Mouse (Mus musculus): Measurements from ENCODE around the gene Sh3bgrl3. TPM values are rescaled to one million over a fixed set of nuclear protein-coding genes. Genes with fewer than 3 reads are reported as not detected.

The Sh3bgrl3 gene
- polyA plus RNA-seq, 1 experiment from 2014 or later, result 190 TPM

GRCm38 (mm10) chr4:134094004-134094564 is 34.5 kb downstream of the Sh3bgrl3 start:
- 81% methylated on average over 7 of the region's 7 CpGs for WGBS
- no peaks in the 10 kb centered on the region for H3K36me3 ChIP-seq
- peaks cover 6% of the 10 kb centered on the region; the same call in 1 of the 2 replicates for H3K4me1 ChIP-seq (replicated peaks)
- no peaks in the 10 kb centered on the region for H3K27me3 ChIP-seq (replicated peaks)
- H3K27ac ChIP-seq (ENCODE audit: poor library complexity, severe bottlenecking), result no peak overlapping the region
- H3K4me2 ChIP-seq, result no peak overlapping the region
- no peak overlapping the region for H3K9ac ChIP-seq
- H3K4me3 ChIP-seq, result no peak overlapping the region
- H3K9me3 ChIP-seq (replicated peaks), result no peaks in the 10 kb centered on the region
- no peak for ATAC-seq (ENCODE audit: insufficient number of reproducible peaks, low FRiP score)

- H3K9ac ChIP-seq, result no peak overlapping the region; the same call in 1 of the 2 replicates
Observed at GRCm38 (mm10) chr4:134092382-134093288, 36.0 kb downstream of the Sh3bgrl3 start.

GRCm38 (mm10) chr4:134091225-134091529 is 37.4 kb downstream of the Sh3bgrl3 start:
- WGBS, result 84% methylated on average over 6 of the region's 6 CpGs
- no peak for ATAC-seq (ENCODE audit: insufficient number of reproducible peaks, low FRiP score)
- no peak overlapping the region for H3K9ac ChIP-seq

More at GRCm38 (mm10) chr4:134092382-134093288, 36.0 kb downstream of the Sh3bgrl3 start:
- Histone ChIP-seq H3K36me3 (no peaks in the 10 kb centered on the region), H3K27ac (ENCODE audit: poor library complexity, severe bottlenecking) (no peak overlapping the region), H3K4me1 (replicated peaks) (no peaks in the 10 kb centered on the region), H3K4me2 (no peak overlapping the region), H3K9me3 (replicated peaks) (no peaks in the 10 kb centered on the region), H3K27me3 (replicated peaks) (no peaks in the 10 kb centered on the region), H3K4me3 (no peak overlapping the region)
- no peak for ATAC-seq (ENCODE audit: insufficient number of reproducible peaks, low FRiP score)
- 71% methylated on average over 6 of the region's 6 CpGs for WGBS

DNA sequence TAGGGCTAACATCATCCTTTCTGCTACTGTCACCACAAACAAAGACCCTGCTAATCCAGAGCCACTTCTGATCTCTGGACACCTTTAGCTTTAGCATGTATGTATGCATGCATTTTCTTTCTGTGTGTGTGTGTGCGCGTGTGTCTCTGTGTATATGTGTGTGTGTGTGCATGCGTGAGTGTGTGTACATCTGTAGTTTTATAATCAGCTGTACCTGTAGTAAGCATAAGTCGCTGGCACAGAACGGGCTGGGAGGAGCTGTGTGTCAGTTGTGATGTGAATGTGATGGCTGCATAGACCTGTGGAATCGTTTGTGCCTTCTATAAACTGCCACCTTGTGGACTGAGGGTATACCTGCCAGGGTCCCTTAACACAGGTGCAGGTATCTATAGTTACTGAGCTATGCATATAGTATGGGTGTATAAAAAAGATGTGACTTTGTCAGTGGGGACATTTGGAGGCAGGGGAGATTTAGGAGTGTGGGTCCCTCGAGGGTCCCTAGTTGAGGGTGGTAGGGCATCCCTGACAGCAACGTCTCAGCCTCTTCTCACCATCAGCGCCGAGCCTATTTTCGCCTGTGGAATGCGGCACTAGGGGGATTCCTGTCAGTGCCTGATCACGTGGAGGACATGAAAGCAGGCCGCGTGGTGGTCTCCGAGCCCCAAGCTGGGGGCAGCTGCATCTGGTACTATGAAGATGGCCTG is 37.9 kb downstream of the Sh3bgrl3 start:
- no peak for ATAC-seq (ENCODE audit: insufficient number of reproducible peaks, low FRiP score)
- WGBS, result 56% methylated on average over 16 of the region's 16 CpGs
- H3K4me2 ChIP-seq, result no peak overlapping the region
- no peaks in the 10 kb centered on the region for H3K4me1 ChIP-seq (replicated peaks)
- H3K9ac ChIP-seq, result no peak overlapping the region
- no peaks in the 10 kb centered on the region for H3K36me3 ChIP-seq
- H3K27ac ChIP-seq (ENCODE audit: poor library complexity, severe bottlenecking), result no peak overlapping the region
- H3K9me3 ChIP-seq (replicated peaks), result no peaks in the 10 kb centered on the region
- H3K4me3 ChIP-seq, result no peak overlapping the region
- H3K27me3 ChIP-seq (replicated peaks), result no peaks in the 10 kb centered on the region

More at GRCm38 (mm10) chr4:134091225-134091529, 37.4 kb downstream of the Sh3bgrl3 start:
- Histone ChIP-seq H3K9me3 (replicated peaks) (no peaks in the 10 kb centered on the region), H3K4me3 (no peak overlapping the region), H3K36me3 (no peaks in the 10 kb centered on the region), H3K27me3 (replicated peaks) (no peaks in the 10 kb centered on the region), H3K27ac (ENCODE audit: poor library complexity, severe bottlenecking) (no peak overlapping the region), H3K4me1 (replicated peaks) (no peaks in the 10 kb centered on the region), H3K4me2 (no peak overlapping the region)

GRCm38 (mm10) chr4:134089029-134089428 is 39.6 kb downstream of the Sh3bgrl3 start:
- Histone ChIP-seq H3K27ac (ENCODE audit: poor library complexity, severe bottlenecking) (no peak overlapping the region), H3K9ac (no peak overlapping the region), H3K27me3 (replicated peaks) (no peaks in the 10 kb centered on the region), H3K36me3 (no peaks in the 10 kb centered on the region), H3K4me2 (no peak overlapping the region), H3K9me3 (replicated peaks) (0 out of 2 replicates have a peak, but pooled peaks cover 2% of the 10 kb centered on the region), H3K4me3 (no peak overlapping the region), H3K4me1 (replicated peaks) (no peaks in the 10 kb centered on the region)
- WGBS, result 75% methylated on average over 9 of the region's 9 CpGs
- no peak for ATAC-seq (ENCODE audit: insufficient number of reproducible peaks, low FRiP score)

GRCm38 (mm10) chr4:134087412-134087811 is 41.2 kb downstream of the Sh3bgrl3 start:
- Histone ChIP-seq H3K27ac (ENCODE audit: poor library complexity, severe bottlenecking) (no peak overlapping the region), H3K4me2 (no peak overlapping the region), H3K36me3 (no peaks in the 10 kb centered on the region), H3K9me3 (replicated peaks) (0 out of 2 replicates have a peak, but pooled peaks cover 2% of the 10 kb centered on the region), H3K9ac (no peak overlapping the region), H3K4me1 (replicated peaks) (peaks cover 1% of the 10 kb centered on the region; the same call in 1 of the 2 replicates), H3K27me3 (replicated peaks) (0 out of 2 replicates have a peak, but pooled peaks cover 9% of the 10 kb centered on the region), H3K4me3 (no peak overlapping the region)
- WGBS, result 33% methylated on average over 7 of the region's 7 CpGs
- ATAC-seq (ENCODE audit: insufficient number of reproducible peaks, low FRiP score), result peak; percentile 55; the same call in 1 of the 2 replicates

DNA sequence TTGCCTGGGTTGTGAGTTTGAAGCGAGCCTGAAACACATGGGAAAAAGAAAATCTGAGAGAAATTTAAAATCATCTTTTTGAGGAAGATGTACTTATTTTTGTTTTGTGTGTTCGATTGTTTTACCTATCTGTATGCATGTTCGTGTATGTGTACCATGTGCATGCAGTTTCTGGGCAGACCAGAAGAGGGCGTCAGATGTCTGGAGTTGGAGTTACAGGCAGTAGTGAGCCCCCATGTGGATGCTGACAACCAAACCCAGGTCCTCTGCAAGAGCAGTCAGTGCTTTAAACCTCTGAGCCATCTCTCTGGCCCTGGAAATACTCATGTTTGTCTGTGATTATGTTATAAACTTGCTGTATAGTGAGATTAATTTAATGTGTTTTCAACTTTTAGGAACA is 43.6 kb downstream of the Sh3bgrl3 start:
- H3K27ac ChIP-seq (ENCODE audit: poor library complexity, severe bottlenecking), result no peak overlapping the region
- no peak for ATAC-seq (ENCODE audit: insufficient number of reproducible peaks, low FRiP score)
- 83% methylated on average over 4 of the region's 4 CpGs for WGBS
- H3K9ac ChIP-seq, result no peak overlapping the region
- no peaks in the 10 kb centered on the region for H3K36me3 ChIP-seq
- peaks cover 12% of the 10 kb centered on the region for H3K4me1 ChIP-seq (replicated peaks)
- no peak overlapping the region for H3K4me2 ChIP-seq
- H3K4me3 ChIP-seq, result no peak overlapping the region
- H3K9me3 ChIP-seq (replicated peaks), result 0 out of 2 replicates have a peak, but pooled peaks cover 2% of the 10 kb centered on the region
- peaks cover 31% of the 10 kb centered on the region for H3K27me3 ChIP-seq (replicated peaks)

DNA sequence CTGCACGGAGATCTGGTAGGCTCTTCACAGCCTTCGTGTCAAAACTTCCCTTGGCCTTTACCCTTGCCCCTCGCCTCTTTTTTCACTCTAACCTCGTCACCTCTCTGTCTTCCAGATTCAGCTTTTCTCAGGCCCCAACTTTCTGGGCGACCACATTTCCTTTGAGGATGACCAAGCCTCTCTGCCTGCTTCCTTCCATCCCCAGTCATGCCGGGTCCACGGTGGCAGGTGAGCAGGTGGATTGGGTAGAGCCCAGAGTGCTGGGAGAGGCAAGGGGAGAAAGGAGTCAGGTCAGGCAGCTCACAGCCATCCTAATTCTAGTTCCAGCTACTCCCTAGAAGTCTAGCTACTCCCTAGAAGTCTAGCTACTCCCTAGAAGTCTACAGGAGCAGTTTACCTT is 46.1 kb downstream of the Sh3bgrl3 start:
- no peak for ATAC-seq (ENCODE audit: insufficient number of reproducible peaks, low FRiP score)
- peak overlapping the region; percentile 46 for H3K4me3 ChIP-seq
- 24% methylated on average over 7 of the region's 7 CpGs for whole genome bisulfite sequencing
- peaks cover 32% of the 10 kb centered on the region for H3K27me3 ChIP-seq (replicated peaks)
- 0 out of 2 replicates have a peak, but pooled peaks cover 2% of the 10 kb centered on the region for H3K9me3 ChIP-seq (replicated peaks)
- H3K4me2 ChIP-seq, result peak overlapping the region; percentile 90
- H3K36me3 ChIP-seq, result no peaks in the 10 kb centered on the region
- H3K9ac ChIP-seq, result peak overlapping the region; percentile 32; the same call in 1 of the 2 replicates
- H3K4me1 ChIP-seq (replicated peaks), result peaks cover 12% of the 10 kb centered on the region
- H3K27ac ChIP-seq (ENCODE audit: poor library complexity, severe bottlenecking), result no peak overlapping the region

DNA sequence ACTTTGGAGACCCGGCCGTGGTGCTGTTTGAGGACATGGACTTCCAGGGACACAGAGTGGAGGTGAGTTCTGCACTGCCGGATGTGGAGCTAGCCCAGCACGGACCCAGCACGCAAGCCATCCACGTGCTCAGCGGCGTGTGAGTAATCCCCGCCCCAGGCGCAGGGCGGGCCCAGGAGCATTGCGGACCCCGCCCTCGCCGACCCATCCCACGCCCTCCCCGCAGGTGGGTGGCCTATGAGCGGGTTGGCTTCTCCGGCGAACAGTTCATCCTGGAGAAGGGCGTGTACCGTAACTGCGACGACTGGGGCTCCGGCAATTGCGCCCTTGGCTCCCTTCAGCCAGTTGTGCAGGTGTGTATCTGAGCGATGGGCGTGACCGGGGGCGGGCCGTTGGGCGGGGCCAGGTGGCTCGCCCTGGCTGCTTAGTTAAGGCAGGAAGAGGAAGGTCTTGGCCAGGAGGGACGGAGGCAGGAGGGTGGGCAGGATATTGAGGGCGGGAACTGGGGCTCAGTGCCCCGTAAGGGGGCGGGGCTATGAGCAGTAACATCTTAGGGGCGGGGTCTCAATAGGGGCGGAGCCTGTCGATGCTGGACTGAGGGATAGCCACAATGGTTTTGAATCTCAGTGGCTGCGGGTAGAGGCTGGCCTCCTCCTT is 46.7 kb downstream of the Sh3bgrl3 start:
- peak overlapping the region; percentile 46 for H3K4me3 ChIP-seq
- H3K27ac ChIP-seq (ENCODE audit: poor library complexity, severe bottlenecking), result no peak overlapping the region
- peaks cover 12% of the 10 kb centered on the region for H3K4me1 ChIP-seq (replicated peaks)
- H3K4me2 ChIP-seq, result peak overlapping the region; percentile 90
- peak; percentile 83 for ATAC-seq (ENCODE audit: insufficient number of reproducible peaks, low FRiP score)
- 0 out of 2 replicates have a peak, but pooled peaks cover 2% of the 10 kb centered on the region for H3K9me3 ChIP-seq (replicated peaks)
- peak overlapping the region; percentile 32 for H3K9ac ChIP-seq
- no peaks in the 10 kb centered on the region for H3K36me3 ChIP-seq
- peaks cover 32% of the 10 kb centered on the region for H3K27me3 ChIP-seq (replicated peaks)
- under 1% methylated on average over 41 of the region's 41 CpGs for WGBS

- 0 out of 2 replicates have a peak, but pooled peaks cover 2% of the 10 kb centered on the region for H3K9me3 ChIP-seq (replicated peaks)
- H3K27ac ChIP-seq (ENCODE audit: poor library complexity, severe bottlenecking), result no peak overlapping the region
- peaks cover 32% of the 10 kb centered on the region for H3K27me3 ChIP-seq (replicated peaks)
- H3K4me3 ChIP-seq, result no peak overlapping the region
- ATAC-seq (ENCODE audit: insufficient number of reproducible peaks, low FRiP score), result no peak
- 82% methylated on average over 4 of the region's 4 CpGs for WGBS
- H3K36me3 ChIP-seq, result no peaks in the 10 kb centered on the region
- no peak overlapping the region for H3K4me2 ChIP-seq
- H3K4me1 ChIP-seq (replicated peaks), result peaks cover 12% of the 10 kb centered on the region
- H3K9ac ChIP-seq, result no peak overlapping the region
Observed at GRCm38 (mm10) chr4:134080674-134081073, 47.9 kb downstream of the Sh3bgrl3 start.
